8 mouse cellular contexts compared by ENCODE assay signal in genomic region chr4:118427415-118427767, GRCm38 (mm10). TPM values are rescaled to one million over a fixed set of nuclear protein-coding genes. Genes with fewer than 3 reads are reported as not detected.
DNase-seq lines count a peak whose midpoint lies in the region; ATAC-seq and TF ChIP-seq lines count a peak whose summit lies in the region.

No protein-coding gene starts in this region.

- TF ChIP-seq CTCF in ES-Bruce4 (IDR thresholded peaks at IDR 0.05; ENCODE audit: low read depth, low read length), result no peak
- no peak for TF ChIP-seq CTCF in forebrain, postnatal 0 days (IDR thresholded peaks at IDR 0.05; ENCODE audit: low read depth)

- no peak; the same call in 1 of the 2 replicates for ATAC-seq in forebrain, postnatal 0 days
- peak; percentile 17 for ATAC-seq in megakaryocyte, adult 5-6 weeks (ENCODE audit: poor library complexity, severe bottlenecking)

- WGBS in heart, embryonic 10.5 days, result 3% methylated on average over 5 of the region's 5 CpGs
- 3% methylated on average over 5 of the region's 5 CpGs for WGBS in forebrain, postnatal 0 days

- peaks cover 35% of the 10 kb centered on the region for H3K4me1 ChIP-seq in heart, embryonic 10.5 days
- peaks cover 3% of the 10 kb centered on the region for H3K4me1 ChIP-seq in ES-Bruce4 (ENCODE audit: control insufficient read depth, insufficient read depth, low read length)
- peaks cover 18% of the 10 kb centered on the region for H3K4me1 ChIP-seq in forebrain, postnatal 0 days (ENCODE audit: insufficient read depth)

- H3K27ac ChIP-seq in heart, embryonic 10.5 days, result peak overlapping the region; percentile 95
- H3K27ac ChIP-seq in ES-Bruce4 (ENCODE audit: insufficient read depth, low read length), result no peak overlapping the region
- H3K27ac ChIP-seq in forebrain, postnatal 0 days (ENCODE audit: low read depth, low read length), result peak overlapping the region; percentile 31; the same call in 1 of the 2 replicates

- no peak for DNase-seq in heart, embryonic 10.5 days (ENCODE audit: low spot score)
- DNase-seq in heart, postnatal 25 days (ENCODE audit: low spot score), result no peak
- DNase-seq in forebrain, postnatal 0 days, result no peak
- no peak for DNase-seq in cerebellum, adult 9-10 months
- no peak for DNase-seq in embryo, embryonic 10.5 days (ENCODE audit: low spot score)
- DNase-seq in adrenal gland, postnatal 10 days, result no peak

- H3K27me3 ChIP-seq in heart, embryonic 10.5 days (ENCODE audit: insufficient read depth, poor library complexity, severe bottlenecking), result no peaks in the 10 kb centered on the region
- H3K27me3 ChIP-seq in ES-Bruce4 (ENCODE audit: control insufficient read depth, insufficient read depth, low read length, poor library complexity, severe bottlenecking), result no peaks in the 10 kb centered on the region
- no peaks in the 10 kb centered on the region for H3K27me3 ChIP-seq in forebrain, postnatal 0 days (ENCODE audit: insufficient read depth, low read length)

- no peak for TF ChIP-seq EP300 in ES-Bruce4 (IDR thresholded peaks at IDR 0.05; ENCODE audit: insufficient read depth, low read depth, low read length)

- H3K4me2 ChIP-seq in forebrain, postnatal 0 days (ENCODE audit: low read depth), result peak overlapping the region; percentile 88

- peak overlapping the region; percentile 57 for H3K9ac ChIP-seq in ES-Bruce4 (ENCODE audit: low read depth, poor library complexity, severe bottlenecking)
- peak overlapping the region; percentile 58 for H3K9ac ChIP-seq in forebrain, postnatal 0 days

- H3K36me3 ChIP-seq in heart, embryonic 10.5 days, result peaks cover 34% of the 10 kb centered on the region
- peaks cover 15% of the 10 kb centered on the region; the same call in 1 of the 2 replicates for H3K36me3 ChIP-seq in ES-Bruce4 (ENCODE audit: control insufficient read depth, insufficient read depth, low read length, poor library complexity, severe bottlenecking)
- H3K36me3 ChIP-seq in forebrain, postnatal 0 days (ENCODE audit: insufficient read depth), result peaks cover 9% of the 10 kb centered on the region

- TF ChIP-seq POLR2A in ES-Bruce4 (IDR thresholded peaks at IDR 0.05; ENCODE audit: insufficient read depth, low read length), result no peak

- H3K4me3 ChIP-seq in heart, embryonic 10.5 days, result peak overlapping the region; percentile 78
- H3K4me3 ChIP-seq in ES-Bruce4 (ENCODE audit: low read depth, low read length), result peak overlapping the region; percentile 80
- peak overlapping the region; percentile 46 for H3K4me3 ChIP-seq in forebrain, postnatal 0 days (ENCODE audit: low read depth, low read length)

- intact Hi-C loops in heart, postnatal 25 days (cut with DNase I), result loop anchor here (2.0 to 5.0 kb wide), 2 partner anchors 19 to 90 kb away; partner anchors contain the start of genes Med8 and Szt2

- no peaks in the 10 kb centered on the region for H3K9me3 ChIP-seq in heart, embryonic 10.5 days
- no peaks in the 10 kb centered on the region for H3K9me3 ChIP-seq in ES-Bruce4 (replicated peaks; ENCODE audit: control insufficient read depth, insufficient read depth, low read length, poor library complexity, severe bottlenecking)
- no peaks in the 10 kb centered on the region for H3K9me3 ChIP-seq in forebrain, postnatal 0 days (ENCODE audit: low read length)

RNA-seq across cellular contexts. Expression of gene Elovl1, which starts 0.5 kb away (rescaled TPM):
- 72.0 and 85.1 TPM in 2 replicates for polyA plus RNA-seq in heart, embryonic 10.5 days (2016; fragmentation: Nextera tagmentation; extraction: Ambion mirVana)
- total RNA-seq in heart, postnatal 25 days (2021), result 10 to 100 TPM; 17.8 to 19.4 TPM
- 53.5 and 63.2 TPM in 2 replicates for polyA plus RNA-seq in ES-Bruce4 (2011; ENCODE audit: insufficient read depth, insufficient read length, low read depth, missing spikeins)
- total RNA-seq in forebrain, postnatal 0 days (2014; rRNA removed), result 10.2 and 13.9 TPM in 2 replicates
- polyA plus RNA-seq in forebrain, postnatal 0 days (2015; fragmentation: Nextera tagmentation; extraction: Ambion mirVana), result 22.2 and 22.3 TPM in 2 replicates
- total RNA-seq in megakaryocyte, adult 5-6 weeks (2015), result 88.6 and 93.9 TPM in 2 replicates
- total RNA-seq in megakaryocyte, adult 5-6 weeks (2017), result 67.1 and 76.1 TPM in 2 replicates
- total RNA-seq in adrenal gland, postnatal 10 days (2021), result 10 to 100 TPM; 53.2 to 56.5 TPM

RNA-seq across cellular contexts. Expression of gene Cdc20, which starts 9.8 kb away (rescaled TPM):
- polyA plus RNA-seq in heart, embryonic 10.5 days (2016; fragmentation: Nextera tagmentation; extraction: Ambion mirVana), result 221 and 270 TPM in 2 replicates
- total RNA-seq in heart, postnatal 25 days (2021), result 1 to 10 TPM; 1.5 to 2.3 TPM
- polyA plus RNA-seq in ES-Bruce4 (2011; ENCODE audit: insufficient read depth, insufficient read length, low read depth, missing spikeins), result 216 and 224 TPM in 2 replicates
- 17.6 and 21.6 TPM in 2 replicates for total RNA-seq in forebrain, postnatal 0 days (2014; rRNA removed)
- polyA plus RNA-seq in forebrain, postnatal 0 days (2015; fragmentation: Nextera tagmentation; extraction: Ambion mirVana), result 24.1 and 27.1 TPM in 2 replicates
- 47.3 and 47.8 TPM in 2 replicates for total RNA-seq in megakaryocyte, adult 5-6 weeks (2015)
- 81.0 and 83.9 TPM in 2 replicates for total RNA-seq in megakaryocyte, adult 5-6 weeks (2017)
- 10 to 100 TPM; 23.2 to 28.9 TPM for total RNA-seq in adrenal gland, postnatal 10 days (2021)

RNA-seq across cellular contexts. Expression of gene Med8, which starts 18.3 kb away (rescaled TPM):
- 102 and 124 TPM in 2 replicates for polyA plus RNA-seq in heart, embryonic 10.5 days (2016; fragmentation: Nextera tagmentation; extraction: Ambion mirVana)
- 10 to 100 TPM; 35.7 to 47.1 TPM for total RNA-seq in heart, postnatal 25 days (2021)
- polyA plus RNA-seq in ES-Bruce4 (2011; ENCODE audit: insufficient read depth, insufficient read length, low read depth, missing spikeins), result 76.1 and 87.3 TPM in 2 replicates
- total RNA-seq in forebrain, postnatal 0 days (2014; rRNA removed), result 79.6 and 82.9 TPM in 2 replicates
- 86.6 and 96.2 TPM in 2 replicates for polyA plus RNA-seq in forebrain, postnatal 0 days (2015; fragmentation: Nextera tagmentation; extraction: Ambion mirVana)
- total RNA-seq in megakaryocyte, adult 5-6 weeks (2015), result 76.9 and 102 TPM in 2 replicates
- 82.0 and 106 TPM in 2 replicates for total RNA-seq in megakaryocyte, adult 5-6 weeks (2017)
- total RNA-seq in adrenal gland, postnatal 10 days (2021), result 10 to 100 TPM; 63.3 to 73.5 TPM

RNA-seq across cellular contexts. Expression of gene Szt2, which starts 18.3 kb away (rescaled TPM):
- 6.7 and 8.6 TPM in 2 replicates for polyA plus RNA-seq in heart, embryonic 10.5 days (2016; fragmentation: Nextera tagmentation; extraction: Ambion mirVana)
- total RNA-seq in heart, postnatal 25 days (2021), result 10 to 100 TPM; 11.3 to 13.1 TPM
- 16.0 and 17.2 TPM in 2 replicates for polyA plus RNA-seq in ES-Bruce4 (2011; ENCODE audit: insufficient read depth, insufficient read length, low read depth, missing spikeins)
- total RNA-seq in forebrain, postnatal 0 days (2014; rRNA removed), result 13.5 and 21.1 TPM in 2 replicates
- 1.6 and 3.4 TPM in 2 replicates for polyA plus RNA-seq in forebrain, postnatal 0 days (2015; fragmentation: Nextera tagmentation; extraction: Ambion mirVana)
- total RNA-seq in megakaryocyte, adult 5-6 weeks (2015), result 11.2 and 13.6 TPM in 2 replicates
- 4.1 and 5.5 TPM in 2 replicates for total RNA-seq in megakaryocyte, adult 5-6 weeks (2017)
- 10 to 100 TPM; 13.1 to 26.3 TPM for total RNA-seq in adrenal gland, postnatal 10 days (2021)

RNA-seq across cellular contexts. Expression of gene Mpl, which starts 29.9 kb away (rescaled TPM):
- polyA plus RNA-seq in heart, embryonic 10.5 days (2016; fragmentation: Nextera tagmentation; extraction: Ambion mirVana), result 3.9 and 5.5 TPM in 2 replicates
- under 1 TPM; 0.21 to 0.42 TPM for total RNA-seq in heart, postnatal 25 days (2021)
- not detected in 2 replicates for polyA plus RNA-seq in ES-Bruce4 (2011; ENCODE audit: insufficient read depth, insufficient read length, low read depth, missing spikeins)
- total RNA-seq in forebrain, postnatal 0 days (2014; rRNA removed), result not detected in 2 replicates
- polyA plus RNA-seq in forebrain, postnatal 0 days (2015; fragmentation: Nextera tagmentation; extraction: Ambion mirVana), result 0.10 TPM in 1 of 2 replicates, not detected in the other
- total RNA-seq in megakaryocyte, adult 5-6 weeks (2015), result 0.36 TPM in 1 of 2 replicates, not detected in the other
- total RNA-seq in megakaryocyte, adult 5-6 weeks (2017), result not detected in 2 replicates
- under 1 TPM; 0.15 to 0.30 TPM for total RNA-seq in adrenal gland, postnatal 10 days (2021)
